Mouse (Mus musculus): ENCODE results near the gene Sox30.

The Sox30 gene

DNA sequence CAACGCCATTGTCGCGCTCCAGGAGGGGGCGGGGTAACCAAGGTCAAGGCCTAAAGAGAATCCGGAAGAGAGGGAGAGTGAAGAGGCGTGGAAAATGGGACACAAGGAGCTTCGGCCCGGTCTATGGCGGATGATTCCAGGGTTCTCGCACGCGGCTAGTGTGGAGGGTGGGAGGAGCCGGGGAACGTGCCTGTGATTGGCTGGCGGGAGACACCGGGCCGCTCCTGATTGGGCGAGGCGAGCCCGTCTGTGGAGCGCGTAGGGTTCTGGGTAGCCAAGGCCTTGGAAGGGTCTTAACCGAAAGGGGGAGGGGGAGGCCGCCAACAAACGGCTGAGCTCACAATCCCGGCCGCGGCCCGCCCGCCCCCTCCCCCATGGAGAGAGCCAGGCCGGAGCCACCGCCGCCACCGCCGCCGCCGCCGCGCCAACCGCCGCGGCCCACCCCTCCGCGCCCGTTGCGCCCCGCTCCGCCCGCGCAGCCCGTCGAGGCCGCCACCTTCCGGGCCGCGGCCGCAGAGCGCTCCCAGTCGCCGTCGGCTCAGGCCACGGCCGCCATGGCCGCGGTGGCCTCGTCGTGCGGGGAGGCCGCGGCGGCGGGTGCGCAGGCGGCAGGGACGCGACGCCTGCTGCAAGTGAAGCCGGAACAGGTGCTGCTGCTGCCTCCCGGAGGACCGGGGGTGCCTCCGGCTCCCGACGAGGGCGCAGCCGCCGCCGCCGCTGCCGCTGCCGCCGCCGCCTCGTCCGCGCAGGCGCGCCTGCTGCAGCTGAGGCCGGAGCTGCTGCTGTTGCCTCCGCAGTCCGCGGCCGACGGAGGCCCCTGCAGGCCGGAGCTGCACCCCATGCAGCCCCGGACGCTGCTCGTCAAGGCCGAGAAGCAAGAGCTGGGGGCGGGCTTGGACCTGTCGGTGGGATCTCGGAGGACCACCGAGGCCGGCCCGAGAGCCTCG lies at the start of gene Sox30:
Gene Sox30 (plus strand): TSS at position 365 of the 947 bp plus-strand sequence.
- DNase-seq (ENCODE audit: low spot score), result no peak

DNA sequence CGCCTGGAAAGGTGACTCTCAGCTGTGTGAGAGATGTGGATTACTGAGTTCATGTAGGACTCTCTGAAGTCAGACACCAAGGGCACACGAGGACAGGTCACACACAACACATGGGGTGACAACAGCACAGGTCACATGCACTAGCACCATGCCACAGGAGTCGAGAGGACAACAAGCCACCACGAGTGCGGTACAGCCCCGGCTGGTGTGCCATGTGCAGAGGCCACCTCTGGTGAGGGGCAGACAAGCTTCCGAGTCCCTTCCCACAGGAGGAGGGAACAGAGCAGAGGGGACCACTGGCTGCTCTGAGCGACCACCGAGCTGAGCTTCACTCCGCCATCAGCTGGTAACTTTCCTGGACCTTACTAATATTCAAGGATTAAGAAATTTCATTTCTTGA lies 47.3 kb upstream of the Sox30 start:
- no peak for DNase-seq (ENCODE audit: low spot score)

DNA sequence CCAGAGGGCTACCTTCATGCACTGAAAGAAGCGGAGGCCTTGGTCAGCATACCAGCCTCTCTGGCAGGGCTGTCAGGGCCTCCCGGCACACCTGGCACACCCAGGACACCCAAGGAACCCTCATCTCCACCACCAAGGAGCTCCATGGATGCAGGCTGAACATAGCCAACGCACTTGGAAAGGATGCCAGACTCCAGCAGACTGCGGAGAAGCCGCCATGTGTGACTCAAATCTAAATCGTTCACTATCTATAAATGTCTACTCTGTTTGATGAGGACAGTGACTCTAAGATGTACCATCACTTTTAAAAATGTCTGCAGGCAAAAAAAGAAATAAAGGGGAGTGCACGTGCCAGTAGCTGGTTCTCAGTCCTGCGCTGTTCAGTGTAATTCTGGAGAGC lies 42.6 kb upstream of the Sox30 start:
- DNase-seq (ENCODE audit: low spot score), result no peak

DNA sequence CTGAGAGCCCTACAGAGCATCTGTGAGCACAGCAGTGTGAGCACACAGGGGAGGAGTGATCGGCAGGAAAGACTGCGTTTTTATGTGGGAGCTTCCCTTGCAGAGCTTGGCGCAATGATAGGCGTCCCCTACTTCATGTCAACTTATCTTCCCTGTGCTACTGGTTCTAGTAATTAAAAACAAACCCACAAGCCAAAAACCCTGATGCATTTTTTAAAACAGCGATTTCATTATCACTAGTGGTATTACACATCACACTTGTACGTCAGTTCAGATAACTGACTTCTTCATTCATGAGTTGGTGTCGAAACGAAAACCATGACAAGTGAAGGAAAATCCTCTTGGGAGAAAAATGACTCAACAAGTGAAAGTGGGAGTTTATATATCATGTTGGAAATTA lies 41.2 kb upstream of the Sox30 start:
- no peak for DNase-seq (ENCODE audit: low spot score)

DNA sequence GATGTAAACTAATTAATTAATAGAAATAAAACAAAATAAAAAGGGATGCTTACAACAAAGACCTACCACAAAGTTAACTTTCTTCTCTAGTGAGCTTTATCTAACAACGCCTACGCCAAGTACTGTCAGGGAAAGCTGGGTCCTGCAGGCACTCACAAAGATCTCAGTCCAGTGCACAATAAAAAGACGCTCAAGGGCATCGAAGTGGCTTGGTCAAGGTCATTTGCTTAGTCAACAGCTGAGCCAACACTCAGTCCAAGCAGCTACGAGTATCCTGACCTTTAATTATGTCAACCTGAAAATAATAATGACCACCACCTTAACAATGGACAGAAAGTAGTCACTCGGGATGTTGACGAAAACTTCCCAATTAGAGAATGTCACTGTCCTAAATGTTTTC lies 37.8 kb upstream of the Sox30 start:
- DNase-seq (ENCODE audit: low spot score), result no peak

DNA sequence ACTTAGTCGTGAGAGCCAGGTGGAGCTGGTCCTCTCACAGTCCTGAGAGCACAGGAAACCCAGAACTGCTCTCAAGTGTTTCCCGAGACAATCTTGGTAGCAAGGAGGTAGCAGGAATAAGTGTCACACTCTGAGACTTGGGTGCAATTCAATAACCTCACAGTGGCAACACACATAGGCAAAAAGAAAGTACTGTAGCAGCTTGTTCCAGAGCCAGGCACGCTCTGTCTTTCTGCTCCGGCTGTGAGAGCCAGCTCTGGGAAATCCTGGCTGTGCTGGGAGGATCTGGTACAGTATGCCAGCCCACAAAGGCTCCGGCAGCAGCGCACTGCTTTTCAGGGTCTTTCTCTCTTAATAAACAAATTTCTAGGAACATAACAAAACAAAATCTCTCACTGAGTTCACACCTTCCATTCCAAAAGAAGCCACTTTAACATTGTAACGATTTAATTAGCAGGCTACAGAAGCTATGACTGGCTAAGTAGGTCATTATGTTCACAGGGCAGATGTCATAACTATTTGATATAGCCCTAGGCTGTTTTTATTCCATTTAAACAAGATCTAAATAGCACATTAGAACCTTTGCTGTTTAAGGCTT lies 36.9 kb upstream of the Sox30 start:
- no peak for DNase-seq (ENCODE audit: low spot score)

DNA sequence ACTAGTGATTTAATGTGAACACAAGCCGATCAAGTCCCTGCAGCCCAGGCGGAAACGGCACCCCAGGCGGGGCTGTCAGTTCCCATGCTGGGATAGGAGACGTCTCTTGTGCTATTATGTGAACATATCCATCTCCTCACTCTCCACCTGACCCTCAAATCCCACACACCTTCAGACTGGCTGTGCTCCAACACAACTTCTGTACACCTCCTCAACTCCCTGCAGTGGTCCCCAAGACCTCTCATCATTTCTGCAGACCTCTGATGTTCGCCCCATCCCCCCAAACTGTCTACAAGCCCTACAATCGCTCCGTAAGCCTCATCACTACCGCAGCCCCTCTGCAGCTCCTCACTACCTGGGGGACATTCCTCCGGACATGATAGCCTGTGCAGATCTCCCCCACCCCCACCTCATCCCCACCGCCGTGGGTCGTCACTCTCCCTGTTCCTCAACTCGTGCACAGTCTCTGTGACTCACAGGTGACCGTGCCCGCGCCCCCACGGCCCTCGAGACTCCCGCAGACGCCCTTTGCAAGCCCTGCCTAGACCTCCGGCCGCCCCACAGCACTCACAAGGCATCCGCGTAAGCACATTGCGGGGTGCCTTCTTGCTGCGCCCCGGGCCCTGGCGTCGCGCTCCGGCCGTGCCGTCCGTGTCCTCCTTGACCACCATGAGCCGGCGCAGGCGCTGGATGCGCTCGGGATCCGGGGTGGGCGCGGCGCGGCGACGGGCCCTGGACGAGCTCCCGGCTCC lies 36.0 kb upstream of the Sox30 start:
- DNase-seq (ENCODE audit: low spot score), result no peak

DNA sequence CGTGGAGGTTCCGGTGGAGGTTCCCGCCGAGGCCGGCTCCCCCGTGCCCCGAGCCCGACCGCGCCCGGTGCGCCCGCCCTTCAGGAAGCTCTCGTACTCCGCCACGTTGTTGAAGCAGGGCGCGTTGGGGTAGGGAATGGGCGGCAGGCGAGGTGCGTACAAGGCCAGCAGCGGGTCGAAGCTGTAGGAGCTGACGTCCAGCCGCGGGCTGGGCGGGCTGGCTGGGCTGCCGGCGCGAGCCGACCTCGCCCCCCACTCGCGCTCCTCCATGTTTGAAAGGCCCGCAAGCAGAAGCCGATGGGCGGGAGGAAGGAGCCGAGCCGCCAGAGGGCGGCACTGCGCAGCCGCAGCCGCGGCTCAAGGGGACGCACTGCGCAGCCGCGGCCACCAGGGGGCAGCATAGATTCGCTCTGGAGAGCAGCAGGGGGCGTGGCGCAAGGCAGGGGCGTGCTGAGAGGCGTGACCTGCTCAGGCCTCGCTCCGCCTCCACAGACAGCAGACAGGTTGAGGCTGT lies 35.4 kb upstream of the Sox30 start, which contains the start of gene Lsm11:
Gene Lsm11 (minus strand): TSS at position 293 of the 514 bp plus-strand sequence.
- peak; percentile 94 for DNase-seq (ENCODE audit: low spot score)

DNA sequence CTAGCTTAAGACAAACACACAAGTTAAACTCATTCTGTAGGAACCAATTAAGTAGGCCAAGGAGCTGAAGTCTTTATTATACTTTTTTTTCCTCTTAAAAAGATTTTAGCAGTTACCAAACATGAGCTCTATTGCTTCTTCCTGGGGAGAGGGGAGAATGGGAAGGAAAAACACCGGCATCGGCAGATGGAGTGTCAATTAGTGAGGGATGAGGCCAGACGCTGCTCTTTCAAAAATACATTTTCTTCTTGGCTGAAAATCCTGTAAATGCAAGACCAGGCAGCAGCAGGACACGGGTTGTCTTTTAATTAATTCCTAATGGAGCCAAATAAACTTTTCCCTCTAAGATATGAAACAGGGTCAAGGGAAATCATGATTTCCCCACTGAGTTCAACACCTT lies 33.3 kb upstream of the Sox30 start:
- DNase-seq (ENCODE audit: low spot score), result no peak

DNA sequence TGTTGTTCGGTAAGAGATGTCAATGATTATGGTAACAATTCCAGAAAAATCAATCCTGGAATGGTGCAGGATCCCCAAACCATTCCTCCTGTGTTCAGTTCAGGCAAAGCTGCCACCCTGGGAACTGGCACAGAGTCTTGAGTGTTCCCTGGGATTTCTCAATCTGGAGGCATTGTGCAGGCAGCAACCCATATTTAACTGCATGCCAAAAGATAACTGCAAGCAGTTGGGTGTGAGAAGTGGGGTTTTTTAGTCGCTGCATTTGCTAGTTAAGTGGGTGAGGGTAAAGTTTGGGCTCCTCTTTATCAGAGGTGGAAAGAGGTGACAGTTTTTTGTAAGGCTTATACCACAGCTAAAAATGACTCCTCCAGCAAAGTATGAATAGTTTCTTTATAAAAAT lies 32.6 kb upstream of the Sox30 start:
- no peak for DNase-seq (ENCODE audit: low spot score)

DNA sequence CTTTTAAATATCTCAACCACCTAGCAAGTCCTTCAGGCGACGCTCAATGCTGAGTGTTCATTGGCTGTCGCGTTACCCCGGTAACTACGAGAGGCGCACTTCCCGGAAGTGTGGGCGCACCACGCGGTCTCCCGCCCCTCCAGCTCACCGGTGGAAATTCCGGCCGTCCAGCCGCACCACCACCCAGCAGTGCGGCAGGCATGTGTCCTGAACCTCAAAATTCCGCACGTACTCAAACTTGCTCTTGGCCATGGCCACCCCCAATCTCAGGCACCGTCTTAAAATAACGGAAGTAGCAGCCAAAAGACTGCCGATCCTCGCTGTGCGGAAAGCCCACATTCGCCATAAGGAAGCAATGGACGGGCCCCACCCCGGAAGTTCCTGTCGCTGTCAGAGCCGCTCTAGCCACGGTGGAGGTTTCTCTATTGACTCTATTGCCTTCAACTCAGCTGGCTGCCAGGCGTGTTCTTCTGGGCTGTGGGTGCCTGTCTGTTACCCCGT lies 24.9 kb upstream of the Sox30 start, which contains the start of gene Thg1l:
Gene Thg1l (minus strand): TSS at position 368 of the 501 bp plus-strand sequence.
- peak; percentile 85 for DNase-seq (ENCODE audit: low spot score)

DNA sequence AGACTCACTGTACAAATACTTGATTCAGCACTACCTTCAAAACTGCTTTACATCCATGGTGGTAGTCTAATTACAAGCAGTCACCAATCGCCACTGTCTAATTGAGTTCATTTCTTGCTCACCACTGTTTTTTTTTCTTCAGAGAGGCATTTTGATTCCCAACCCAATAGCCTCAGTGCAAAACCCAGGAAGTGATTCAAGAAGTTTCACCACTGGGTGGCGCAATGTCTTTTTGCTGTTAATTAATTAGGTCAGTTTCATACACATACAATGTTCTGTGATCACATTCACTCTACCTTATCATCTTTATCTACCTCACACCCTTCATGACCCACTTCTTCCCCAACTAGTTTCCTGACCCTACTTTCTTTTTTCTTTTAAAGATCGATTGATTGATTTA lies 20.5 kb upstream of the Sox30 start:
- no peak for DNase-seq (ENCODE audit: low spot score)

DNA sequence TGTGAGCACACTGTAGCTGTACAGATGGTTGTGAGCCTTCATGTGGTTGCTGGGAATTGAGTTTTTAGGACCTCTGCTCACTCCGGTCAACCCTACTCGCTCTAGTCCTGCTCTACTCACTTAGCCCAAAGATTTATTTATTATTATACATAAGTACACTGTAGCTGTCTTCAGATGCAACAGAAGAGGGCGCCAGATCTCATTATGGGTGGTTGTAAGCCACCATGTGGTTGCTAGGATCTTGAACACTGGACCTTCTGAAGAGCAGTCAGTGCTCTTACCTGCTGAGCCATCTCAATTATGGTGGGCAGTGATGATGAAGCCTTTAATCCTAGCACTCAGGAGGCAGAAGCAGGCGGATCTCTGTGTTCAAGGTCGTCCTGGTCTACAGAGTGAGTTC lies 20.1 kb upstream of the Sox30 start:
- no peak for DNase-seq (ENCODE audit: low spot score)

DNA sequence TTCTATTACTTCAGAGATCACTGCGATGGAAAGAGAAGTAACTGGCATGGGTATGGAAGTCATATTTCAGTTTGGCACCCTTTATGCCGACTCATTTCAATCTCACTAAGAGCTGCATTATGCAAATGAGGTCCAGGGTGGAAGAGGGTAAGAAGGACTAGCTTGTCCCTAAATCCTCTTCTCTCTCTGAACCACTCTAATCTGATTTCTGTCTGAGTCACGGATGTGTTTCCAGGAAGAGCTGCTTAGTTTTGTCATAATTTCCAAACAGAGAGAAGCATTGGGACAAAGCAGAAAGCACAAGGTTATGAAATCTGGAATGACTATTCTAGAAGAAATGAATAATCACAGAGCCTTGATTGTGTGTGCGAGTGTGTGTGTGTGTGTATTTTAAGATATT lies 13.2 kb upstream of the Sox30 start:
- no peak for DNase-seq (ENCODE audit: low spot score)

DNA sequence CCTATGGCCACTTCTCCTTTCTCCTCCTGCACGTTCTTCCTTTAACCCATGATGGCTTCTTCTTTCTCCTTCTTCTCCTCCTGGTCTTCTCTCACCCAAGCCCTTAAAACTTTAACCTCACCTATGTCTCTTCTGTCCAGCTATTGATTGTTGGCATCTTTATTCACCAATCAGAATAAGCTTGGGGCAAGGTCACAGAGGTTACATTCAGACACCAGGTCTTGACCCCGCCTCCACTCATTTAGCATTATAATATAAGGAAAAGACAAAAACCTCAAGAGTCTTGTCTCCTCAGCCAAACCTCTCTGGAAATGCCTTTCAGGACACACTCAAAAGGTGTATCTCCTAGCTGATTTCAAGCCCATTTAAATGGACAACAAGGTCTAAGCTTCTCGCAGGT lies 11.6 kb upstream of the Sox30 start:
- DNase-seq (ENCODE audit: low spot score), result no peak

DNA sequence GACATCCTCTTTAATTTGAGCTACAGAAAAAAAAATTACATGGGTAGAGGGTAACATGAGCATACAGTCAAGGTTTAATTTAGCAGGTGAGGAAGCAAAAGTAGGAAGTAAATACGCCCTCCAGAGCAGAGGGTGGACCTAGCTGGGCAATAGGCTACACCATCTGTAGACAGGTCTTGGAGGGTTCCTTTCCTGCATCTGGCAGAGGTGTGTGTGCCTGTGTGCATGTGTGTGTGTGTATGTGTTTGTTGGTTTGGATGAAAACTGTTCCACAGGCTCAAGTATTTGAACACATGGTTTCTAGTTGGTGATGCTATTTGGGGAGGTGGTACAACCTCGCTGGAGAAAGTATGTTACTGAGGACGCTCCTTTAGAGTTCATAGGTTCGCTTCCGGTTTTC lies 6.5 kb upstream of the Sox30 start:
- no peak for DNase-seq (ENCODE audit: low spot score)

DNA sequence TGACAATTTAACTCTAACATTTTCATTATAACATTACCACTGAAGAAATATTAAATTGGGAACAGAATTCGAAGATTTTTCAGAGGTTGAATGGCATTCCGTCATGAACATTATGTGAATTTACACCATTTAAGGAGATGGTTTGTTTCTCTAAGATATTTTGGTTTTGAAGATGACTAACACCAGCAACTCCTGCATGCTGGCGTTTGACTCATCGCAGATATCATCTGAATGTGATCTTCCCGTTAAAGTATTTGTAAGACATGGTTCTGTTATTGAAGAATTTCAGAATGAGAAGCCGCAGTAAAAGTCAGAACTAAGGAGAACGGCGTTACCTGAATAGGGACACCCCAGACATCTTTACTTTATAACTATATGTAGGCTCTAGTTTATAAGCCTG lies 5.6 kb upstream of the Sox30 start:
- DNase-seq (ENCODE audit: low spot score), result no peak

DNA sequence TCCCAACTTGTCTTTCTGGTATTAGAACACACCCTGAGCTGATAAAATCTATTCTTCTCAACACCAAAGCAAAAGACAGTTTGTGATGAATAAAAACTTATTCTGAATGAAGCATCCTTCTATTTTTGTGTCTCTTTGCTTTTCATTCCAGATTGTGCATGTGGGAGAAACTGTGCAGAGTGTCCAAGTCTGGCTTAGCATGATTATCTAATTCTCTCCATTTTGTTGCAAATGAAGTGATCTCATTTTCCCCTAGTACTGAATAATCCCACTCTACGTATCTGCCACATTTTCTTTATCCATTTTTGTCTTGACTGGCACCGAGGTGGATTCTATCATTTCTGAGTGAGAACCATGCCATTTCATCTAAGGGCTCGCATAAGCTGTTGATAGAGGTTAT lies 4.0 kb upstream of the Sox30 start:
- DNase-seq (ENCODE audit: low spot score), result peak; percentile 36

DNA sequence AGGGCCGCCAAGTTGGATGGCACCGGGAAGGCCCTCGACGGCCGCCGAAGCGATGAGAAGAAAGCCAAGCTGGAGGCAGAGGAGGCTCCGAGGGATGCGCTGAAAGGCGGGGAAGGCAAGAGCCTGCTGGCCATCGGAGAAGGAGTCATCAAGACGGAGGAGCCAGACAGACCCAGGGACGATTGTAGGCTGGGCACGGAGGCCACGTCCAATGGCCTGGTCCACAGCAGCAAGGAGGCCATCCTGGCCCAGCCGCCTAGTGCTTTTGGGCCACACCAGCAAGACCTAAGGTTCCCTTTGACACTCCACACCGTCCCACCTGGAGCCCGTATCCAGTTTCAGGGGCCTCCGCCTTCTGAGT lies 763 bp downstream of the Sox30 start:
- no peak for DNase-seq (ENCODE audit: low spot score)

DNA sequence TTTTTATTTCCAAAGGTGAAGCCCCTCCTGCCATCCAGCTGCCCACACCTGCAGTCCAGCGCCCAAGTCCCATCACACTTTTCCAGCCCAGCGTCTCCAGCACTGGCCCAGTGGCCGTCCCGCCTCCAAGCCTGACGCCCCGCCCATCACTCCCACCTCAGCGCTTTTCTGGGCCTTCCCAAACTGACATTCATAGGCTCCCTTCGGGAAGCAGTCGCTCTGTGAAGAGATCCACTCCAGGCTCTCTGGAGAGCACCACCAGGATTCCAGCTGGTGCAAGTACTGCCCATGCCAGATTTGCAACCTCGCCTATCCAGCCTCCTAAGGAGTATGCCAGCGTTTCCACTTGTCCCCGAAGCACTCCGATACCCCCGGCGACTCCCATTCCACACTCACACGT lies 11.5 kb downstream of the Sox30 start:
- DNase-seq (ENCODE audit: low spot score), result no peak

DNA sequence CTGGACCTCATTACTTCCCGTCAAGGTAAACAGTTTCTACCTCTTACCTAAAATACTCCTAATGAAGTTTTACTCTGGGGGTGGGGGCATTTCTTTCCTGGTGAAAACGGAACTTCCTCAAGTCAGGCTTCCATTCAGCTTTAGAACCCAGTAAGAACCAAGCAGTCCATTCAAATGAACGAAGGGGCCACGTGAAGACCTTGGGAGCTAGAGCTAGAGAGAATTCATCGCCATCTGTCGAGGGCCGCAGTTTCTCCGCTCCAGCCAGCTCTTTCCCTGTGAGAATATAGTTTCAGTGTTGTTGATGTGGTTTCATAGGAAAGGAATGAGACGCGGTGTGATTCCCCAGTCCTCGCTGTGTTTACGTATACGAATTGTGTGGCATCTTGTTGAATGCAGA lies 12.0 kb downstream of the Sox30 start:
- DNase-seq (ENCODE audit: low spot score), result no peak

DNA sequence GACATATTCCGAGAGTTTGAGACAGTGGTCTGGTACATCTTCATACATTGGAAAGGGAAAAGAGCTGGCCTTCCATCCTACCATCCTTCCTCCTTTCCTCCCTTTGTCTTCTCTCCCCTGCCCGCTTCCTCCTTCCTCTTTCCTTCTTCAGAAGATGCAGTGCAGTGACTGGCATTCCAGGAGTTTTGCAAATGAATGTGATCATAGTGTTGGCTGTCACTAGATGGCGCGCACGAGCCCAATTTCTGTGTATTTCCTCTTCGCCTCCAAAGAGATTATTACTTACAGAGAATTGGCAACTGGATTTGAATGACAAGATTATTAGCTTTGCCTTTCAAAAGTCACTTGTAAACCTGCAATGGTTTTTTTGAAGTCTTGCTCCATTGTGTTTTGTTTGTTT lies 36.0 kb downstream of the Sox30 start:
- peak; percentile 54 for DNase-seq (ENCODE audit: low spot score)
